Mouse (Mus musculus) forebrain, embryonic 12.5 days (tissue): ENCODE data around the gene Fam193b. TPM values are rescaled to one million over a fixed set of nuclear protein-coding genes. Genes with fewer than 3 reads are reported as not detected.

ENCODE experiments used
- ATAC-seq: fragments of 200-750 bp; cut with Nextera tagmentation; 2 replicates; pipeline ENCODE4 v1.8.0; 2017; ENCODE audit warnings: moderate TSS enrichment; ENCODE audit not compliant: low FRiP score
- H3K27ac ChIP-seq: fragments of 300-500 bp; sonication (generic); 2 replicates; pipeline ENCODE4 v1.5.1; 2016; ENCODE audit warnings: mild to moderate bottlenecking
- H3K27me3 ChIP-seq: fragments of 300-500 bp; sonication (generic); 2 replicates; pipeline ENCODE4 v1.6.1; 2016; ENCODE audit warnings: mild to moderate bottlenecking
- H3K36me3 ChIP-seq: fragments of 300-500 bp; sonication (generic); replicated peaks from 2 replicates; pipeline ENCODE4 v1.6.1; 2016; ENCODE audit warnings: mild to moderate bottlenecking
- H3K4me1 ChIP-seq: fragments of 300-500 bp; sonication (generic); 2 replicates; pipeline ENCODE4 v1.6.1; 2016
- H3K4me2 ChIP-seq: fragments of 300-500 bp; sonication (generic); 2 replicates; pipeline ENCODE4 v1.6.1; 2016; ENCODE audit warnings: mild to moderate bottlenecking, moderate library complexity
- H3K4me3 ChIP-seq: fragments of 300-500 bp; sonication (generic); replicated peaks from 2 replicates; pipeline ENCODE4 v1.5.1; 2016; ENCODE audit warnings: mild to moderate bottlenecking
- H3K9ac ChIP-seq: fragments of 300-500 bp; sonication (generic); 2 replicates; pipeline ENCODE4 v1.6.1; 2016; ENCODE audit warnings: mild to moderate bottlenecking
- H3K9me3 ChIP-seq: fragments of 300-500 bp; sonication (generic); 2 replicates; pipeline ENCODE4 v1.6.1; 2016
- WGBS: fragments of 180-500 bp; shearing (Covaris S2); methylation state at CpG from one replicate; pipeline ENCODE4 v1.1.7; 2016; 5-methylcytosine and 5-hydroxymethylcytosine counted together
- polyA plus RNA-seq: library from polyadenylated mRNA; unstranded; fragments of >200 nt; fragmentation: Nextera tagmentation; extraction: Ambion mirVana; gene quantifications from 2 replicates; pipeline ENCODE4 v1.2.1, GENCODE M21; 2016

Fam193b gene
- polyA plus RNA-seq, 1 experiment from 2014 or later = 61.6 TPM

DNA sequence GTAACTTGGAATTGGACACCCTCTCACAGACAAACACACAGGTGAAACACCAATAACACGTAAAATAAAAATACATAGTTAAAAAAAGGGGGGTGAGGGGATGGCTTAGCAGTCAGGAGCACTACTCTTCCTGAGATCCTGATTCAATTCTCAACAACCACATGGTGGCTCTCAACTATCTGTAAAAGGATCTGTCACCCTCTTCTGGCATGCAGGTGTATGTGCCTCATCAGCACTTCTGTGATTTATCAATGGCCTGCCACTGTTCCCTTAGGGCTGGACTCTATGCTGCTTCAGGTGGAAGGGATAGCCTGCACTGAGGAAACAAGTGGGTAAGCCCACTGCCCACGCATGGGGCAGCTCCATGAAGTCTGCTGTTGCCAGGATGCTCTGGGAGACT lies 30.0 kb downstream of the Fam193b start:
- Histone ChIP-seq H3K4me2 (no peak overlapping the region), H3K9ac (no peak overlapping the region), H3K27me3 (no peaks in the 10 kb centered on the region), H3K4me1 (peaks cover 7% of the 10 kb centered on the region; the same call in 1 of the 2 replicates), H3K36me3 (peaks cover 81% of the 10 kb centered on the region), H3K27ac (no peak overlapping the region), H3K9me3 (no peaks in the 10 kb centered on the region), H3K4me3 (no peak overlapping the region)
- WGBS = 94% methylated on average over 2 of the region's 2 CpGs
- no peak for ATAC-seq

DNA sequence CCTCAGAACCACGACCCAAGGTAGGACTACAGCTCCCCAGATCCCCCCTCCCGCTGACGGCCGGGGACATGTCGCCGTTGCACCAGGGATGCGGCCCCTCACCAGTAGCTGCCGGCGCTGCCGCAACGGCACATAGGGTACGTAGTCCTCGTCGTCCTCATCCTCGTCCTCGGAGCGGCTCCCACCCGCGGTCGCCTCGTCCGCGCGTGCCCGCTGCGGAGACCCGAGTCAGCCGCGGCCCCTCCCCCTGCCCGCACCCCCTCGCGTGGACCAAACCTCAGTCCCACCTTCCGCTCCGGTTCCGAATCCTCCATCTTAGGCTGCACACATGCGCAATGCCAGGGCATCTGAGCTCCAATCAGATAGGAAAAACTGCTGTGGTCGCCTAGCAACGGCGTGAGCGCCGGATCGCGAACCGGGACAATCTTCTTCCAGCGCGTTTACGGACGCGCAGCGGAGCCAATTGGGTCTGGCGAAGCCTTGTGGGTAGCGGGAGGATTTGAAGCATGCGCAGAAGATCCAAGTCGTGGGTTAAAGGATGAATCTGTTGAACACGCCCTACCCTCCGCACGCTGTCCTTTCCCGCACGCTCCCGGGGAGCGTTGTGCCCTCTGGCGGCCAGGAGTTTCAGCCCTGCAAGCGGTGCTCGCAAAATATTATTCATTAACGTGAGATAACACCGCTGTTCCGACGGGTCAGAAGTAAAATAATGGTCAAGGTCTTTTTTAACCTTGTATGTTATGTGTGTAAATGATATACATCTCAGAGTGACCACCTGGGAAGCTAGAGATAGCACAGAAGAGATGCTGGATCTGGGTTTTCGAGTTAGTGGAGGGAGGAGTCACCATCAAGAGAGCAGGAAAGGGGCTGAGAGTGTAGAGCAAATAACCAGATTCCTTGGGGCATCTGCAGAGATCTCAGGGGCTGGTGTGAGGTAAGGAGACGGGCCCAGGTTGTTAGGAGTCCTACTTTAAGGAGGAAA lies 34.4 kb downstream of the Fam193b start, which contains the start of gene Ddx41:
TSS of gene Ddx41 (minus strand) at position 465 of the 982 bp plus-strand sequence.
- Histone ChIP-seq H3K9ac (peak within 1 kb of the TSS; percentile 80), H3K4me2 (peak within 1 kb of the TSS; percentile 92), H3K4me1 (peaks cover 19% of the 10 kb centered on the region), H3K27ac (peak within 1 kb of the TSS; percentile 69), H3K9me3 (no peaks in the 10 kb centered on the region), H3K27me3 (no peaks in the 10 kb centered on the region), H3K36me3 (peaks cover 73% of the 10 kb centered on the region), H3K4me3 (peak within 1 kb of the TSS; percentile 80)
- WGBS = under 1% methylated on average over 70 of the region's 70 CpGs
- ATAC-seq = peak; percentile 96

DNA sequence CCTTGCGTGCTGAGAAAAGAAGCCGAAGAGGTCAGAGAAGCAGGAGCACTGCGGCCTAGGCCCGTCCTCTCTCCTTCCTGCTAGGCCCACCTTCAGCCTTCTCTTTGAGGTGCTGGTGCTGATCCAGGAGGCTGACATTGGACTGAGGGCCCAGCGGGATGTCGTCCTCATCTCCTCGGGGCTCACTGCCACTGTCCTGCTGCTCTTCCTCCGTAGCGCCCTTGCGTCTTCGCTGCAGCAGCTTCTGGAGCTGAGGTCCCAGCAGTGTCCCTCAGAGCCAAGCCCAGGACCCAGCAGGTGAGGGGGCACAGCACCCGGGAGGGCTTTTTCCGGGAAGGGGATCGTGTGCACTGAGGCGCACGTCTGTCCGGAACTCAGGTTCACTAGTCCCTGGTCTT lies 35.1 kb downstream of the Fam193b start:
- peak overlapping the region; percentile 92 for H3K4me2 ChIP-seq
- H3K36me3 ChIP-seq = peaks cover 72% of the 10 kb centered on the region
- no peak; the same call in 1 of the 2 replicates for ATAC-seq
- H3K9me3 ChIP-seq = no peaks in the 10 kb centered on the region
- H3K9ac ChIP-seq = peak overlapping the region; percentile 80
- H3K27me3 ChIP-seq = no peaks in the 10 kb centered on the region
- peaks cover 19% of the 10 kb centered on the region for H3K4me1 ChIP-seq
- 18% methylated on average over 17 of the region's 17 CpGs for WGBS
- peak overlapping the region; percentile 69; the same call in 1 of the 2 replicates for H3K27ac ChIP-seq
- H3K4me3 ChIP-seq = peak overlapping the region; percentile 80

GRCm38 (mm10) chr13:55535191-55535590 lies 35.7 kb downstream of the Fam193b start:
- peak overlapping the region; percentile 80 for H3K4me3 ChIP-seq
- H3K4me2 ChIP-seq = peak overlapping the region; percentile 92
- H3K4me1 ChIP-seq = peaks cover 19% of the 10 kb centered on the region
- H3K9ac ChIP-seq = no peak overlapping the region
- ATAC-seq = no peak
- no peaks in the 10 kb centered on the region for H3K27me3 ChIP-seq
- H3K9me3 ChIP-seq = no peaks in the 10 kb centered on the region
- H3K27ac ChIP-seq = no peak overlapping the region
- H3K36me3 ChIP-seq = peaks cover 72% of the 10 kb centered on the region
- WGBS = 92% methylated on average over 15 of the region's 15 CpGs

DNA sequence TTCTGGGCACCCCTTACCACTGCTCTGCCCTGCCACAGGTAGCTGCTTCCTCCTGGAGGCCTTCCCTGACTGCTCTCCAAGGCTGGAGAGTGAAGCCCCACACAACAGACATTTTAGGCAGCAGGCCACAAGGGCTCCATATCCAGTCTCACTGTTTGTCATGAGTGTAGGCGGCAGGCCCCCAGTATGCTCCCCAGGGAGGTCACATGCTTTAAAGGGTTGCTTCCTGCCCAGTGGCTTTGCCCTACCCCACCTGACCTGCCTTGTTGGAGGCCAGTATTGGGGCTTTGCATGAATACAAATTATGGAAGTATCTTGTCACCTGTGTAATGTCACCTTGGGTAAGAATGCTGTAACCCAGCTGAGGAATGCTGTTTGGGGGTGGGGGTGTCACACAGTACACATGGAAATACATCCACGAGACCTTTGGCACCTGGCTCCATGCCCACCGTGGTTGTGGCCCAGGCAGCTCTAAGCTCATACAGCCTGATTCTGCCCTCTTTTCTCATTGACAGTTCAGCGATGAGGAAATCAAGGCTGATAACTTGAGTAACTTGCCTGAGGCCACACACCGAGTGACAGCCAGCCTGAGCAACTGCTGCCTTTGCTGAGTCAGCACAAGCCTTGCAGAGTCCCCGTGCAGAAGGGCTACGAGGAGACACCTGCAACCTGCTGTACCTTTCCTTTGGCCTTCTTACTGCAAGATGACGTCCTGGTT lies 41.6 kb downstream of the Fam193b start, which contains the start of gene Dok3:
TSS of gene Dok3 (minus strand) at position 99 of the 718 bp plus-strand sequence.
- Histone ChIP-seq H3K4me2 (no peak within 1 kb of the TSS), H3K27me3 (no peaks in the 10 kb centered on the region), H3K27ac (no peak within 1 kb of the TSS), H3K36me3 (peaks cover 53% of the 10 kb centered on the region), H3K9me3 (no peaks in the 10 kb centered on the region), H3K9ac (no peak within 1 kb of the TSS), H3K4me1 (no peaks in the 10 kb centered on the region), H3K4me3 (no peak within 1 kb of the TSS)
- ATAC-seq = no peak
- 85% methylated on average over 8 of the region's 8 CpGs for WGBS

DNA sequence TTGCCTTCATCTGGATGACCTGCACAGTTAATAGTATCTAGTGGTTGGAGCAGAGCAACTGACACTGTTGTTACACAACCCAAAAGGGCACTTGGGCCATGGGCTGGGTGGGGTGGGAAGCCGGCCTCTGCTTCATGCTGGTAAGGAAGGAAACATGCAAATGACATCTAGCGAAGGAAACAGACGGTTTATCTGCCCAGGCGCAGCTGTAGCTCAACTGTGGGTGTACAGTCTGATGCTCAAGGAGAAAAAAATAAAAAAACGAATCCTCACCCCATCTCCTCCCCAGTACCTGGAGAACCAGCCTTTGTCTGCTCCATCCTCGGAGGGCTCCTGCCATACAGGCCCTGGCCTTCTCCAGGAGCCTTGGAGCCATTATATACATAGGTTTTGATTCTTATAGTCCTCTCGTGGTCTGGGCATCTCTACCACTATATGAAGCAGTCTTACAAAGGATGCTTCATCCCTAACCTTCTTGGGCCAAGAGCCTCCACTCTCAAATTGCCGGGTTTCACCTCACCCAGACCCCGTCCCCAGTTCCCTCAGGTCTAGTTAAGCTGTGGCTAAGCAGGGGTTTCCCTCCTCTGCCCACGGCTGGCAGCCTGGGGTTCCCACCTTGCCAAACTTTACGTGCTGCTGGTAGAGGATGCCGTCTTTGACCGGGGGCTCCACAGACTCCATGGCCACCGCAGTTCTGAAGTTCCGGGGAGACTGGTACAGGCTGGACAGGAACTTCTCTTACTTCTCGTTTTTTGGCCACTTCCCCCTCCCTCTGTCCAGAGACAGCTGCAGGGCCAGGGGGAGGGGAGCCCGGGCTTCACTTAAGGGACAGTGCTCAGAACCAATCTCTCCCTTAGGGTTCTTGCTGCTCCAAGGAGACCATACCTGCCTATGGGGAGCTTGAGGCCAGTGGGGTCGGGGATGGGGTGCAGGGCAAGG lies 42.8 kb downstream of the Fam193b start:
- Histone ChIP-seq H3K27me3 (no peaks in the 10 kb centered on the region), H3K36me3 (peaks cover 41% of the 10 kb centered on the region), H3K9ac (no peak overlapping the region), H3K4me2 (no peak overlapping the region), H3K4me3 (no peak overlapping the region), H3K9me3 (no peaks in the 10 kb centered on the region), H3K4me1 (no peaks in the 10 kb centered on the region), H3K27ac (no peak overlapping the region)
- no peak for ATAC-seq
- WGBS = 86% methylated on average over 18 of the region's 18 CpGs

DNA sequence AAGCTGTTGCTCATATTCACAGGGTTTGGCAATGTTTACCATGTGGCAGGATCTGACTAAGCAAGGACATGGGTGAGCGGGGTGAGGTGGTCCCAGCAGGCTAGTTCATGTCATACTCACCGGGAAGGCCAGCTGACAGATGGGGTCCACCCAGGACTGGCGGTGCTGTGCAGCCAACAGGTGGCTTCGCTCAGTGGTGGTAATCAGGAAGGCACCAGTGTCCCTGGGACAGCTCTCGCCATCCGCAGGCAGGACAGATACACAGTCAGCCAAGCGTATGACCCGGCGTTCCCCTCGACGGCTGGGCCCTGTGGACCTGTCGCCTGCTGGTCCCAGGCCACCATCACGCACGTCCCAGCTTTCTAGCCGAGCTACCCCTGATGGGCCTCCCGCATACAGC lies 43.7 kb downstream of the Fam193b start:
- Histone ChIP-seq H3K36me3 (peaks cover 33% of the 10 kb centered on the region), H3K27ac (no peak overlapping the region), H3K9ac (no peak overlapping the region), H3K4me3 (no peak overlapping the region), H3K27me3 (no peaks in the 10 kb centered on the region), H3K4me1 (no peaks in the 10 kb centered on the region), H3K4me2 (no peak overlapping the region), H3K9me3 (no peaks in the 10 kb centered on the region)
- WGBS = 92% methylated on average over 16 of the region's 16 CpGs
- ATAC-seq = no peak

DNA sequence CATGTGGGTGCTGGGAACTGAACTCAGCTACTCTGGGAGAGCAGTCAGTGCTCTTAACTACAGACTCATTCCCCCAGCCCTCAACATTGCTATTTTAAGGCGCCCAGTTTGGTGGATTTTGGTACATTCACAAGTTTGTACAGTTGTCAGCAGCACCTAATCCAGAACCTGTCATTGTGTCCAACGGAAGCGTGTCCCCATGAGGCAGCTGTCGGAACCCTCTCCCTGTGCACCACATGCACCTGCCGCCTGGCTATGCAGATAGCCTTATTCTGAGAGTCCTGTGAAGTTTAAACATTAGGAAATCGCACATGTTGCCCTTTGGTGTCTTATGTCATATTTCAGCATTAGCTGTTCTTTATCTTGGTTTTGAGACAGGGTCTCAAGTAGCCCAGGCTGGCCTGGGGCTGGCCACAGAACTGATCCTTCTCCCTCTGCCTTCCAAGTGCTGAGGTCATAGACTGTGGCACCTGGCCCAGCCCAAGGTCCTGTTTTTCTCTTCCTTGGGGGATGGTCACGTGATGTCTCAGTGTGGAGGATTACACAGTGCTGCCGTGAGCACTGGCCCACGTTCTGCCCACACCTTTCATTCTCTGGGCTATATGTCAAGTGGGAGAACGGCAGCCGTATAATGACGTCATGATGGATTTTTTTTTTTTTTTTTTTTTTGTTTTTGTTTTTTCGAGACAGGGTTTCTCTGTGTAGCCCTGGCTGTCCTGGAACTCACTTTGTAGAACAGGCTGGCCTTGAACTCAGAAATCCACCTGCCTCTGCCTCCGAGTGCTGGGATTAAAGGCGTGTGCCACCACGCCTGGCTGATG lies 45.0 kb downstream of the Fam193b start:
- H3K4me3 ChIP-seq = no peak overlapping the region

DNA sequence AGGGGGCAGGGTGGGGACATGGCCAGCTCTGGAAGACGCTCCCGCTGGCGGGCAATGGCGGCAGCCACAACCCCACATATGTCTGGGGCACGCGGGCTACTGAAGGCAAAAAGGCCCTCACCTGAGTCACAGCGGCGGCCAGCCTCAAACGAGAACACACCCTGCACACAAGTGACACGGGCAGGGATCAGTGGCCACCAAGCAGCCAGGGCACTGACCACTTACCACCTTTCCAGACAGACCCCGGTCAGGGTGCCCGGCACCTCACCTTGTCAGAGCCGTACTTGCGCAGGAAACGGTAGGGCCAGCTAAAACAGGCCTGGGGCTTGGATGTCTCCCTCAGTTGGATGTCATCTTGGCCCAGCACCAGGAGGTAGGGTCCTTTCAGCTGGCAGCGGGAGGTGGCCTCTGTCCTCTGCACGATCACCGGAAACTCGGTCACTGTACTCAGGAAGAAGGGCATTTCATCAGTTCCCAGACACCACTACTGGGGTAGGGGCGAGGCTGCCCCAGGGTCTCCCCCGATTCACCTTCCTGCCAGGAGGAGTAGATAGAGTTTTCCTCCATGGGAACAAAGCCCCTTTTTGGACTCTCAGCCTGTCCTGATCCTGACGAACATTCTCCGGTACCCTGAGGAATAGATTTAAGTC lies 46.8 kb downstream of the Fam193b start:
- WGBS = 91% methylated on average over 23 of the region's 23 CpGs
- no peaks in the 10 kb centered on the region for H3K4me1 ChIP-seq
- no peak overlapping the region for H3K9ac ChIP-seq
- H3K4me3 ChIP-seq = no peak overlapping the region
- ATAC-seq = no peak
- no peaks in the 10 kb centered on the region for H3K9me3 ChIP-seq
- H3K27ac ChIP-seq = 0 out of 2 replicates have a peak overlapping the region, but pooled peaks have one; percentile 5
- no peak overlapping the region for H3K4me2 ChIP-seq
- H3K36me3 ChIP-seq = peaks cover 2% of the 10 kb centered on the region
- peaks cover 4% of the 10 kb centered on the region; the same call in 1 of the 2 replicates for H3K27me3 ChIP-seq

More for the DNA sequence above, 45.0 kb downstream of the Fam193b start:
- Histone ChIP-seq H3K27me3 (no peaks in the 10 kb centered on the region), H3K9ac (no peak overlapping the region), H3K9me3 (no peaks in the 10 kb centered on the region), H3K27ac (no peak overlapping the region), H3K4me2 (no peak overlapping the region), H3K36me3 (peaks cover 20% of the 10 kb centered on the region), H3K4me1 (no peaks in the 10 kb centered on the region)
- WGBS = 82% methylated on average over 16 of the region's 16 CpGs
- no peak for ATAC-seq

DNA sequence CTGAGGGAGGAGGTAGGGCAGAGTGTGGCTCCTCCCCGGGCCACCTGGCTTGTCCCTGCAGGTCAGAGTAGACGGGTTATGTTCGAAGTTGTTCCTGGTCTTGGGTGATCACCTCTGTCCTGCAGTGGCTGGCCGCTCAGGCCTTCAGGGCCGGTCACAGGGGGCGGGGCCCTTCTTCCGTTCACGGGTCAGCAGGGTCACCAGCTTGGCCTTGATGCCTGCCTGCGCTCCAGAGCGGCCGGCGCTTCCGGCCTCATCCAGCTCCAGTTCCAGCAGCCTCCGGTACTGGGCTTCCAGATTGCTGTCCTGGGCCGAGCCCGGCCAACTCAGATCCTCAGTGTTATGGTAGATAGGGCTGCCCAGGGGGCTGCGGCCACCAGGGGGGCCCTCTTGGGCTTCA lies 47.6 kb downstream of the Fam193b start:
- Histone ChIP-seq H3K9me3 (no peaks in the 10 kb centered on the region), H3K9ac (no peak overlapping the region), H3K36me3 (no peaks in the 10 kb centered on the region; the same call in 1 of the 2 replicates), H3K4me1 (no peaks in the 10 kb centered on the region), H3K4me2 (no peak overlapping the region), H3K4me3 (no peak overlapping the region), H3K27me3 (peaks cover 4% of the 10 kb centered on the region; the same call in 1 of the 2 replicates), H3K27ac (no peak overlapping the region)
- ATAC-seq = no peak
- WGBS = 65% methylated on average over 17 of the region's 17 CpGs
